Mouse (Mus musculus) heart, postnatal 4 days (tissue): ENCODE measurements at regions not wholly inside any gene's neighbourhood (a gene's known extent, or its start where the extent isn't known, plus 50 kb on each side); places are given as distances from the start of the nearest gene placed in this dataset.

Experiments
- DNase-seq: peaks from one replicate; pipeline ENCODE4 v3.0.0; 2021

GRCm38 (mm10) chr19:56653292-56653691 lies 68.7 kb upstream of the Adrb1 start:
- DNase-seq: no peak

GRCm38 (mm10) chr19:56655330-56655729 lies 66.7 kb upstream of the Adrb1 start:
- DNase-seq: no peak

GRCm38 (mm10) chr19:56660566-56661199 lies 61.3 kb upstream of the Adrb1 start:
- DNase-seq: no peak

- DNase-seq: no peak
Measured at GRCm38 (mm10) chr19:56663474-56664227, 58.3 kb upstream of the Adrb1 start.

GRCm38 (mm10) chr19:56664307-56664775 lies 57.7 kb upstream of the Adrb1 start:
- peak; percentile 34 for DNase-seq

- no peak for DNase-seq
Measured at GRCm38 (mm10) chr19:56664944-56665663, 56.9 kb upstream of the Adrb1 start.

- DNase-seq: no peak
Measured at GRCm38 (mm10) chr19:56665972-56666371, 56.0 kb upstream of the Adrb1 start.

- DNase-seq: no peak
Measured at GRCm38 (mm10) chr19:56667903-56668302, 54.1 kb upstream of the Adrb1 start.

- peak; percentile 65 for DNase-seq
Measured at GRCm38 (mm10) chr19:56668991-56669390, 53.0 kb upstream of the Adrb1 start.

GRCm38 (mm10) chr19:56669468-56669867 lies 52.5 kb upstream of the Adrb1 start:
- no peak for DNase-seq
